Mouse (Mus musculus) adrenal gland, postnatal 0 days (tissue): Measurements from ENCODE around the gene Aff4. TPM values are rescaled to one million over a fixed set of nuclear protein-coding genes. Genes with fewer than 3 reads are reported as not detected.

Experiments
- microRNA-seq: library from miRNA; unstranded; fragments of <30 nt; microRNA quantifications from one replicate; pipeline ENCODE4, GENCODE M21; 2016; ENCODE audit warnings: borderline replicate concordance; ENCODE audit not compliant: insufficient number of aligned reads
- polyA plus RNA-seq: library from polyadenylated mRNA; unstranded; fragments of >200 nt; fragmentation: Nextera tagmentation; extraction: Ambion mirVana; gene quantifications from 2 replicates; pipeline ENCODE4 v1.2.1, GENCODE M21; 2015

Gene Aff4
- polyA plus RNA-seq: 27.4 and 49.1 TPM in 2 replicates

GRCm38 (mm10) chr11:53350291-53351223 is at the start of gene Aff4:
Gene Aff4, plus strand, starts transcription at chr11:53350833.

GRCm38 (mm10) chr11:53324512-53324968 is 26.1 kb upstream of the Aff4 start, which contains the start of gene Zcchc10:
Gene Zcchc10, plus strand, starts transcription at chr11:53324679.

GRCm38 (mm10) chr11:53423036-53423435 is 72.4 kb downstream of the Aff4 start, which contains the start of gene Leap2:
Gene Leap2, minus strand, starts transcription at chr11:53423170.

GRCm38 (mm10) chr11:53430670-53431346 is 80.2 kb downstream of the Aff4 start, which contains the start of the genes Uqcrq and Gdf9:
Gene Uqcrq, minus strand, starts transcription at chr11:53430831.
Gene Gdf9, plus strand, starts transcription at chr11:53431023.

GRCm38 (mm10) chr11:53456474-53457371 is 106.1 kb downstream of the Aff4 start, which contains the start of the genes Gm10447 and Shroom1:
Gene Gm10447, minus strand, starts transcription at chr11:53457110.
Gene Shroom1, plus strand, starts transcription at chr11:53457205.

GRCm38 (mm10) chr11:53469968-53470695 is 119.5 kb downstream of the Aff4 start, which contains the start of gene Gm9837:
Gene Gm9837, minus strand, starts transcription at chr11:53470479.

Small RNAs within 50 kb of the gene (microRNA-seq; reads per million reads assigned to microRNA genes)
- not detected for gene Mir6920

Other genes with a start within 250 kb of the Aff4 start
- 38.3 and 72.3 TPM in 2 replicates for gene Hspa4, start 50.4 kb upstream of the Aff4 start, polyA plus RNA-seq
- gene Zcchc10, start 26.2 kb upstream of the Aff4 start, polyA plus RNA-seq: 16.0 and 16.5 TPM in 2 replicates
- 5.2 and 5.8 TPM in 2 replicates for gene Leap2, start 72.3 kb downstream of the Aff4 start, polyA plus RNA-seq
- 1,354 and 1,609 TPM in 2 replicates for gene Uqcrq, start 80.0 kb downstream of the Aff4 start, polyA plus RNA-seq
- gene Gdf9, start 80.2 kb downstream of the Aff4 start, polyA plus RNA-seq: 0.50 and 0.92 TPM in 2 replicates
- 0.38 and 0.47 TPM in 2 replicates for gene Gm10447, start 106.3 kb downstream of the Aff4 start, polyA plus RNA-seq
- gene Shroom1, start 106.4 kb downstream of the Aff4 start, polyA plus RNA-seq: 3.2 and 3.6 TPM in 2 replicates
- not detected in 2 replicates for gene Gm9837, start 119.6 kb downstream of the Aff4 start, polyA plus RNA-seq
- gene Gm9945, start 129.3 kb downstream of the Aff4 start, polyA plus RNA-seq: not detected in 2 replicates
- gene Sowaha, start 129.4 kb downstream of the Aff4 start, polyA plus RNA-seq: 0.49 and 0.81 TPM in 2 replicates
- 19.4 and 20.2 TPM in 2 replicates for gene Sept8, start 168.4 kb downstream of the Aff4 start, polyA plus RNA-seq
- 61.3 and 63.0 TPM in 2 replicates for gene Kif3a, start 216.5 kb downstream of the Aff4 start, polyA plus RNA-seq